Mouse (Mus musculus): ENCODE measurements around the gene Fads6. TPM values are rescaled to one million over a fixed set of nuclear protein-coding genes. Genes with fewer than 3 reads are reported as not detected.
A peak's percentile ranks its signal among the peaks of the same experiment; 100 is the strongest.

The Fads6 gene
- polyA plus RNA-seq, 1 experiment from 2014 or later: 0.76 TPM

DNA sequence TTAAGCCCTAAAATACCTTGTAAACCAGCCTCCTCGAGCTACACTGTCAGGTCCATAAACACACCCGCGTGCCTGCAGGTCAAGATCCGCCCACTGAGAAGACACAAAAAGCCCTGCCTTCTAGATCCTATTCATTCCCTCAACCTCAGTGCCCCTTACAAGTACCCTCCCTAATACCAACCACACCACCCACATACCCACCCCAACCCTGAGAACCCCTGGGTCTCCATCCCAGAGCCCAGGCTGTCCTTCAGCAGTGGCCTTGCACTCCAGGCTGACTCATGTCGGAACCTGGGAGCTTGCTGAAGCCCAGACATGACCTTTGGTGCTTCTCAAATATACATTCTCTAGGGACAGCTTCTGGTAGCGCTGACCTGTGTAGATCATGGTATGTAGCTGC, 22.7 kb downstream of the Fads6 start:
- Histone ChIP-seq H3K36me3 (ENCODE audit: control insufficient read depth, insufficient read depth) (no peaks in the 10 kb centered on the region), H3K4me1 (replicated peaks; ENCODE audit: control insufficient read depth, insufficient read depth, low read length) (peaks cover 24% of the 10 kb centered on the region), H3K9me3 (ENCODE audit: control insufficient read depth, low read length) (no peaks in the 10 kb centered on the region), H3K4me3 (replicated peaks; ENCODE audit: low read length) (no peak overlapping the region), H3K27me3 (replicated peaks; ENCODE audit: control insufficient read depth, insufficient read depth, low read length) (no peaks in the 10 kb centered on the region), H3K27ac (ENCODE audit: low read length) (no peak overlapping the region), H3K4me2 (ENCODE audit: low read length) (no peak overlapping the region), H3K9ac (replicated peaks; ENCODE audit: low read depth, low read length) (no peak overlapping the region)
- 88% methylated on average over 6 of the region's 6 CpGs for WGBS
- ATAC-seq: no peak

DNA sequence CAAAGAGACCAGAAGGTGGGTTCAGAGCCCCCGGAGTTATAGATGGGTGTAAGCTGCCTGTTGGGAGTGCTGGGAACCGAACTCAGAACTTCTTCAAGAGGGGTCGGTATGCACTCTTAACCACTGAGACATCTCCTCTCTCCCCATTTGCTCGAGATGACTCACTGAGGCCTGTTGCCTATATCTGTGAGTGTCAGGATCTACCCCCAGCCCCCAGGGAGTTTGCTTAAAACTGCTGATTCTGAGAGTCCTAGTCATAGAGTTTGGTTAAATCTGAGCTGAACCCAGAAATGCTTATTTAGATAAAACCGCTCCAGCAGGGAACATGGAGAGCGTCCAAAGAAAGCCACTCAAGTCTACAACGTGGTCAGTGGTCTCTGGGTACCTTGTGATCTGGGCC, 23.3 kb downstream of the Fads6 start:
- Histone ChIP-seq H3K27me3 (replicated peaks; ENCODE audit: control insufficient read depth, insufficient read depth, low read length) (no peaks in the 10 kb centered on the region), H3K4me2 (ENCODE audit: low read length) (no peak overlapping the region), H3K4me1 (replicated peaks; ENCODE audit: control insufficient read depth, insufficient read depth, low read length) (peaks cover 24% of the 10 kb centered on the region), H3K4me3 (replicated peaks; ENCODE audit: low read length) (no peak overlapping the region), H3K9me3 (ENCODE audit: control insufficient read depth, low read length) (no peaks in the 10 kb centered on the region), H3K27ac (ENCODE audit: low read length) (no peak overlapping the region), H3K36me3 (ENCODE audit: control insufficient read depth, insufficient read depth) (peaks cover under 1% of the 10 kb centered on the region; the same call in 1 of the 2 replicates), H3K9ac (replicated peaks; ENCODE audit: low read depth, low read length) (no peak overlapping the region)
- WGBS: 87% methylated on average over 7 of the region's 7 CpGs
- no peak for ATAC-seq

DNA sequence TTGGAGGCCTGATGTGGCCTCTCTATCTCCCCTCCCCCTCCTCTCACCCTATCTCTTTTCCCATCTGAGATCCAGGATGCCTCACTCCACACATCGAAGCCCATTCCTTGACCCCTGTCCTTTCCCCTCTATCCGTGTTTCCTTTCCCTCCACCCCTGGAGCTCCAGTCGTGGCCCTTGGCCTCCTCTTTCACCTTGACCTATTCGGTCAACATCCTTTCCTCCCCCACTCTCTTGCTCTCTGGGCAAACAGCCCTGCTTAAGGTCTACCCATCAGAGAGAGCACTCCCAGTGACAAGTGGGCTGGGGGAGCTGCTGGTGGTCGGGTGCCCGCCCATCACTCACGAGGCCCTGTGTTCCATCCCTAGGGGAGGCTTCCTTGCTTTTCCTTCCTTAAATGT, 23.7 kb downstream of the Fads6 start:
- Histone ChIP-seq H3K36me3 (ENCODE audit: control insufficient read depth, insufficient read depth) (peaks cover 2% of the 10 kb centered on the region; the same call in 1 of the 2 replicates), H3K27ac (ENCODE audit: low read length) (no peak overlapping the region), H3K9me3 (ENCODE audit: control insufficient read depth, low read length) (no peaks in the 10 kb centered on the region), H3K4me1 (replicated peaks; ENCODE audit: control insufficient read depth, insufficient read depth, low read length) (peaks cover 24% of the 10 kb centered on the region), H3K4me3 (replicated peaks; ENCODE audit: low read length) (no peak overlapping the region), H3K9ac (replicated peaks; ENCODE audit: low read depth, low read length) (no peak overlapping the region), H3K4me2 (ENCODE audit: low read length) (no peak overlapping the region), H3K27me3 (replicated peaks; ENCODE audit: control insufficient read depth, insufficient read depth, low read length) (no peaks in the 10 kb centered on the region)
- 79% methylated on average over 7 of the region's 7 CpGs for WGBS
- no peak for ATAC-seq

DNA sequence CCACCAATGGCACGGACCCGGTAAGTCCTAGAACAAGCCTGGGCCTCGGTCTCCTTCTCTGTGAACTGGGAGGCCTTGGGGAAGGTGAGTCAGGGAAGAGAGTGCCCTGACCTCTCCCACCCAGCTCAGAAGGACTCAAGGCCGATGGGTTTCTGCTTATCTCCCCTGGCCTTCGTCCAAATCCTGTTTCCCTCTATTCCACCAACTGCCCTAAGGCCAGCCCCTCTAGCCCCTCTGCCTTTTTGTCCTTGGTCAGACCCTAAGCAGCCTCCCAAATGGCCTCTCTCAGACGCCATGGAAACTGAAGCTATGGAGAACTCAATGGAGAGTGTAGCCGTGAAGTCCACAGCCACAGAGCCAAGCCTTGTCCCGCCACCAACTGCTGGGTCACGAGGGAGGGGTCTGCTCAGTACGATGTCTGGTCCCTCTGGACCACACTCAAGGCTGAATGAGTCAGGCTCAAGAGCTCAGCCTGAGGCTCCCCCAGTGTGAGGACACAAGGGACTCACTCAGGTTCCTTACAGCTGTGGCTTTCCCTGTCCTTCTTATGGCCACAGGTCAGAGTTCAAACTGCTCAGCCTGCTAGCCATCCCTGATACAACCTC, 24.5 kb downstream of the Fads6 start:
- Histone ChIP-seq H3K27ac (ENCODE audit: low read length) (no peak overlapping the region), H3K9ac (replicated peaks; ENCODE audit: low read depth, low read length) (no peak overlapping the region), H3K36me3 (ENCODE audit: control insufficient read depth, insufficient read depth) (peaks cover 5% of the 10 kb centered on the region), H3K4me1 (replicated peaks; ENCODE audit: control insufficient read depth, insufficient read depth, low read length) (peaks cover 23% of the 10 kb centered on the region), H3K9me3 (ENCODE audit: control insufficient read depth, low read length) (no peaks in the 10 kb centered on the region), H3K27me3 (replicated peaks; ENCODE audit: control insufficient read depth, insufficient read depth, low read length) (peaks cover 6% of the 10 kb centered on the region), H3K4me3 (replicated peaks; ENCODE audit: low read length) (no peak overlapping the region), H3K4me2 (ENCODE audit: low read length) (no peak overlapping the region)
- WGBS: 80% methylated on average over 10 of the region's 10 CpGs
- ATAC-seq: no peak

DNA sequence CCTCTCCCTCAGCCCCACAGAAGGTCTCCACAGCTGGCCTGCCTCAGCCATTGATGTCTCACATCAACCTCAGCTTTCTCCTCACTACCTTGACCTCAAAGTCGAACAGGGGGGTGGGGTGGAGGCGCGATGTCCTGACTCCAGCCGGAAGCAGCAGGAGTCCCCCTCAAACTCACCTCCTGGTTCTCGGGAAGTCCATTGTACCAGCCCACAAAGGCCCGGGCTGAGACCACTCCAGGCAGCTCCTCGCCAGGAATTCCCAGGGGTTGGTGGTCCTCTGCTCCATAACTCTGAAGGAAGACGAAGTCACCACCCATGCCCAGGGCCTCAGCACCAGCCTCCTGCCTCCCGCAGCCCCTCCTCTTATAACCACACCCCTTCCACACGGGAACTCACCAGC, 26.0 kb downstream of the Fads6 start:
- peaks cover 22% of the 10 kb centered on the region for H3K27me3 ChIP-seq (replicated peaks; ENCODE audit: control insufficient read depth, insufficient read depth, low read length)
- WGBS: 67% methylated on average over 10 of the region's 10 CpGs
- H3K9ac ChIP-seq (replicated peaks; ENCODE audit: low read depth, low read length): no peak overlapping the region
- no peak for ATAC-seq
- H3K27ac ChIP-seq (ENCODE audit: low read length): no peak overlapping the region
- peaks cover 5% of the 10 kb centered on the region for H3K36me3 ChIP-seq (ENCODE audit: control insufficient read depth, insufficient read depth)
- peaks cover 26% of the 10 kb centered on the region for H3K4me1 ChIP-seq (replicated peaks; ENCODE audit: control insufficient read depth, insufficient read depth, low read length)
- H3K4me3 ChIP-seq (replicated peaks; ENCODE audit: low read length): no peak overlapping the region
- H3K9me3 ChIP-seq (ENCODE audit: control insufficient read depth, low read length): no peaks in the 10 kb centered on the region
- no peak overlapping the region for H3K4me2 ChIP-seq (ENCODE audit: low read length)

DNA sequence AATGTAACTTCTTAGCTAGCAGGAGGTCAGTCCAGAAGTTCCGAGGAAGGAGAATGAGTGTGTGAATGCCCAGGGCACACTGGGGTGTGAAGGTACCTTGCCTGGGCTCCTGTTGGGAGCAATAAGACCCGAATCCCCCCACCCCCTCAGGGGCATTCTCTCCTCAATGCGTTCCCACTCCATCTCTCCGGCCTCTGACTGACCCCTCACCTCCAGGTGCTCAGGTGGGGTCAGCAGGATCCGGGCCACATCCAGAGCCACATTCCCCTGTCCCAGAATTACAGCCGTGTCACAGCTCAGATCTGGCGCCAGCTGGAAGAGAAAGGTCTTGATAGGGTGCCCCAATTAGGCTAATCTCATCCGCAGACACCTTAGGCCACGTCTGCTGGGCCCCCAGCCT, 26.4 kb downstream of the Fads6 start:
- H3K4me1 ChIP-seq (replicated peaks; ENCODE audit: control insufficient read depth, insufficient read depth, low read length): peaks cover 25% of the 10 kb centered on the region
- no peak overlapping the region for H3K27ac ChIP-seq (ENCODE audit: low read length)
- 81% methylated on average over 9 of the region's 9 CpGs for WGBS
- ATAC-seq: no peak
- H3K4me2 ChIP-seq (ENCODE audit: low read length): no peak overlapping the region
- no peaks in the 10 kb centered on the region for H3K9me3 ChIP-seq (ENCODE audit: control insufficient read depth, low read length)
- peaks cover 26% of the 10 kb centered on the region for H3K27me3 ChIP-seq (replicated peaks; ENCODE audit: control insufficient read depth, insufficient read depth, low read length)
- peaks cover 5% of the 10 kb centered on the region for H3K36me3 ChIP-seq (ENCODE audit: control insufficient read depth, insufficient read depth)
- H3K4me3 ChIP-seq (replicated peaks; ENCODE audit: low read length): no peak overlapping the region
- H3K9ac ChIP-seq (replicated peaks; ENCODE audit: low read depth, low read length): no peak overlapping the region

DNA sequence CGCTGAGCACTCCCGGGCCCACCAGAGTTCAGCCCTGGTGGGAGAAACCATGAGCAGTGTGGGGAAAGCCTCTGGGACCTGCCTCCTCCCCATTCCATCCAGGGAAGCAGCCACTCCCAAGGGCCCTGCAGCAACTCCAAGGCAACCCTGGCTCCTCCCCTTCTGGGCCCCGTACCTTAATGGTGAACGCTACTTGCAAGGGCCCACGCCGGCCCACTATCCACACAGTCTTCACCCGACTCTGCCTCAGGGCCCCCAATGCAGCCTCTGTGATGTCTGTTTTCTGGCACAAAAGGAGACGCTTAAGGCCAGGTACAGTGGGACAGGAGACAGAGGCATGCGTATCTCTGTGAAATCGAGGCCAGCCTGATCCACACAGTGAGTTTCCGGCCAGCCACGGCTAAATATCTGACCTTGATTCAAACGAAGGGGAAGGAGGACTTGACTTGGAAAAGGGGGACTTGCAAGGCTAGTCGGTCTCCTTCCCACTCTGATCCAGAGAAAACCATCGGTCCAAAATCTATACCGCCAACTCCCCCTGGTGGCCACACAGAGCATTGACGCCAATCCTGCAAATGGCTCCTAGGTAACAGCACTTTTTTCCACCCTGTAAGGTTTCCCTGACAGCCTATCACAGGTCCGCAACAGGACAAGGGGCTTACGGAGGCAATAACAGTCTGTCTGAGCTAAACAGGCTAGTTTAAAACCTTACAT, 27.2 kb downstream of the Fads6 start:
- no peak overlapping the region for H3K4me3 ChIP-seq (replicated peaks; ENCODE audit: low read length)
- H3K27me3 ChIP-seq (replicated peaks; ENCODE audit: control insufficient read depth, insufficient read depth, low read length): peaks cover 33% of the 10 kb centered on the region
- no peak overlapping the region for H3K27ac ChIP-seq (ENCODE audit: low read length)
- H3K4me2 ChIP-seq (ENCODE audit: low read length): no peak overlapping the region
- peaks cover 20% of the 10 kb centered on the region for H3K4me1 ChIP-seq (replicated peaks; ENCODE audit: control insufficient read depth, insufficient read depth, low read length)
- ATAC-seq: peak; percentile 21; the same call in 1 of the 2 replicates
- 29% methylated on average over 19 of the region's 19 CpGs for WGBS
- H3K36me3 ChIP-seq (ENCODE audit: control insufficient read depth, insufficient read depth): peaks cover 5% of the 10 kb centered on the region
- no peak overlapping the region for H3K9ac ChIP-seq (replicated peaks; ENCODE audit: low read depth, low read length)
- H3K9me3 ChIP-seq (ENCODE audit: control insufficient read depth, low read length): no peaks in the 10 kb centered on the region

DNA sequence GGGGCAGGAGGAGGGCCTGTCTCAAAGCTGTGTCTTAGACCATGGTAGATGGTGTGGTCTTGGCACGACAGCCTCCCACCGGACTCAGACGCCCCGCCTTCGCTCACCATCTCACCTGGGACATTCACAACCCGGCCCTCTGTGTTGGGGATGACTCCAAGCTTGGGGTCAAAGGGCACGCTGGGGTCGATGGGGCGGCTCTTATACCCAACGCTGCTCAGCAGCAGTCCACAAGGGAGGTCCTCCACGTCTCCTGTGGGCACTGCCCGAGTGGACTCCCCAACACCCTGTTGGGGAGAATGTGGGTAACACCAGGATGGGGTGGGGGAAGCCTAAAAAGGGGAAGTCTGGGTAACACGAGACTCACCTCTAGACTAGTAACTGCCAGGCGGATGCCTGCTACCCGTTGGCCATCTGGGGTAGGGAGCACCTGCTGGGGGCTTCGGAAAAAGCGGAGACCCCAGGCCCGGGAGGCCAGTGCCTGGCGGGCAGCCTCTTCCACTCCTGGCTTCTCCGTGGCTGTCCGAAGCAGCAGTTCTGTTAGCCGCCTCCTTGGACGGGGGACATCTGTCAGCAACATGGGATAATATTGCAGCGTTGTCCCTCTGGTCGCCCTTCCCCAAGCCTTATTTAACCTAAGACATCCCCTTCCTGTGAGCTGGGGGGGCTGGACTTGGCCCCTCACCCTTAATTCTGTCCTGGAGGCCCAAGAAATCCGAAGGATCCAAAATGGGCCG, 28.0 kb downstream of the Fads6 start:
- Histone ChIP-seq H3K27me3 (replicated peaks; ENCODE audit: control insufficient read depth, insufficient read depth, low read length) (peaks cover 38% of the 10 kb centered on the region), H3K9me3 (ENCODE audit: control insufficient read depth, low read length) (no peaks in the 10 kb centered on the region), H3K4me2 (ENCODE audit: low read length) (no peak overlapping the region), H3K4me3 (replicated peaks; ENCODE audit: low read length) (no peak overlapping the region), H3K27ac (ENCODE audit: low read length) (no peak overlapping the region), H3K9ac (replicated peaks; ENCODE audit: low read depth, low read length) (no peak overlapping the region), H3K4me1 (replicated peaks; ENCODE audit: control insufficient read depth, insufficient read depth, low read length) (peaks cover 21% of the 10 kb centered on the region), H3K36me3 (ENCODE audit: control insufficient read depth, insufficient read depth) (peaks cover 5% of the 10 kb centered on the region)
- 93% methylated on average over 27 of the region's 27 CpGs for WGBS
- ATAC-seq: no peak

DNA sequence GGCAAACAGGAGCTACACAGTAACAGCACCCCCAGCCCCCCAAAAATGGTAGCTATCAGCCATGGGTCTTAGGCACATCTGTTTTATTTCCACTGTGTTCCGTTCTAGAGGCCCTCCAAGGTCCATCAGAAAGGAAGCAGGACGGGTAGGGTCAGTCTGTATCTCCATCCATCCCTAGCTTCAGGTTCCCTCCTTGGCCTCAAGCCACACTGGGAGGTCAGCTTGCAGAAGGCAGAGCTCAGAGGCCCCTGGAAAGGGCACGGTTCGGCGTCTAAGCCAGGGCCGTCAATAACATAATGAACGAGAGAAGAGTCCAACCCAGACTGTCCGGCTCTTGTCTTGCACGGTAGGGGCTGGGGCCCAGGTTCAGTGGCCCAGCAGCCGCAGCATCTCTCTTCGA, 29.5 kb downstream of the Fads6 start:
- Histone ChIP-seq H3K4me1 (replicated peaks; ENCODE audit: control insufficient read depth, insufficient read depth, low read length) (peaks cover 21% of the 10 kb centered on the region), H3K4me3 (replicated peaks; ENCODE audit: low read length) (no peak overlapping the region), H3K27ac (ENCODE audit: low read length) (no peak overlapping the region), H3K9me3 (ENCODE audit: control insufficient read depth, low read length) (no peaks in the 10 kb centered on the region), H3K27me3 (replicated peaks; ENCODE audit: control insufficient read depth, insufficient read depth, low read length) (peaks cover 44% of the 10 kb centered on the region), H3K4me2 (ENCODE audit: low read length) (no peak overlapping the region), H3K9ac (replicated peaks; ENCODE audit: low read depth, low read length) (no peak overlapping the region), H3K36me3 (ENCODE audit: control insufficient read depth, insufficient read depth) (peaks cover 5% of the 10 kb centered on the region)
- ATAC-seq: no peak
- WGBS: 79% methylated on average over 11 of the region's 11 CpGs
